Mouse (Mus musculus): ENCODE data around the gene Pold2.

The Pold2 gene

DNA sequence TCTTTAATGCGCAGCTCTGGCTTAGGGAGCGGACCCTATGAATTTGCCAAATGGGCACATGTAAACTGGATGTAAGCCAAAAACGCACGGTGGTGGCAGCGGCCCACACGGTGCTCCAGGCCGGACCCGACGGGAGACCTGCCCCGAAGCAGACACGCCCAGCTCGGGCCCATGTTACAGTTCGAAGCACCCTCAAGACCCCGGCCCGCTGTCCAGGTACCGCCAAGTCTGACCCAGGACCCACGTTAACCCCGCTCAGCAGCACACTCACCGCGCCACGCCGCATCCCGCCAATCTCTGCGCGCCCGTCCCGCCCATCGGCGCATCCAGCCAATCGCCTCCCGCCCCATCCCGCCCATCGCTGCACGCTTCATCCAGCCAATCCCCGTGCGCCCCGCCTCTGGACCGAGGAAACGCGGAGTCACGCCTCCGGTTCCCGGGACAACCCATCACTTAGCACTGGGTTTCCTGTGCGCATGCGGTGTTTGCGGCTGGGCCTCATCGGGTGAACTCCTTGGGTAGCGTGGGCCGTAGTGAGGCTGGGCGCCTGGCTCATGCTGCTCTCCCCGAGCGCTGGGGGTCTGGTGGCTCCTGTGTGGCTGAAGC is at the start of gene Pold2:
Gene Pold2 (minus strand): TSS at position 372 of the 606 bp plus-strand sequence.
- CTCF ChIA-PET: no interaction called here

DNA sequence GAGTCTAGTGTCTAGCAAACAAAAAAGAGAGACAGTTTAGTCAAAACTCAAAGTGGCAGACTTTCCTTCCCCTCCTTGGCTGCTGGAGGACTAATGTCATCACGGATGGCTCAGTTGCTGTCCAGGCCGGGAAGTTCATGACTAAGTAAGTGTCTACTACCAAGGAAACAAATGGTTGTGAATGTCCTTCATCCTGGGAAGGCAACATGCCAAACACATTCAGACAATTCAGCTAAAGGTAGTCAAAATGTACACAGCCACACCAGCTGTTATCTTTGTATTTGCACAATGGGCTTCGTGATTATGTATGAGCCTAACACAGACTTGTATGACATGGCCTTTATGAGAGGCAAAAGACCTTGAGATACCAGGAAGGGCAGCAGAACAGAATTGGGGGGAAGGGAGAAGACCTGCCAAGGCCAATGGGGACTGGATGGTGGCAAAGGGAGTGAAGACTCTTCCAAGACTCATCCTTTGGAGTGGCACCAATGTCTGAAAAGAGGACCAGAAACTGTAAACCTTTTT is 48.7 kb upstream of the Pold2 start:
- CTCF ChIA-PET: no interaction called here

DNA sequence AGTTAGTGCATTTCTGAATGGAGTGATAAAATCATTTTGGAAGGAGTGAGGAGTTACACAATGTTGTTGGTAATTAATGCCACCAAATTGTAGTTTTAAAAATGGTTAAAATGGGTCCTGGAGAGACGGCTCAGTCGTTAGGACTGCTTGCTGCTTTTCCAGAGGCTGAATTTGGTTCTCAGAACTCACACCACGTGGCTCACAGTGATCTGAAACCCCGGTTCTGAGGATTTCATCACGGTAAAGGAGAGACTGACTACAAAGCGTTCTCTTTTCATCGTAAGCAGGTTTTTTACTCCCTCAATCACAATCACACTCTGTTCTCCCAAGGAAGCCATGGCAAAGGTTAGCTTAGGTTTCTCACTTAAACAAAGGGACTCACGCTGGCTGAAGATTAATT is 46.6 kb upstream of the Pold2 start:
- CTCF ChIA-PET: no interaction called here

DNA sequence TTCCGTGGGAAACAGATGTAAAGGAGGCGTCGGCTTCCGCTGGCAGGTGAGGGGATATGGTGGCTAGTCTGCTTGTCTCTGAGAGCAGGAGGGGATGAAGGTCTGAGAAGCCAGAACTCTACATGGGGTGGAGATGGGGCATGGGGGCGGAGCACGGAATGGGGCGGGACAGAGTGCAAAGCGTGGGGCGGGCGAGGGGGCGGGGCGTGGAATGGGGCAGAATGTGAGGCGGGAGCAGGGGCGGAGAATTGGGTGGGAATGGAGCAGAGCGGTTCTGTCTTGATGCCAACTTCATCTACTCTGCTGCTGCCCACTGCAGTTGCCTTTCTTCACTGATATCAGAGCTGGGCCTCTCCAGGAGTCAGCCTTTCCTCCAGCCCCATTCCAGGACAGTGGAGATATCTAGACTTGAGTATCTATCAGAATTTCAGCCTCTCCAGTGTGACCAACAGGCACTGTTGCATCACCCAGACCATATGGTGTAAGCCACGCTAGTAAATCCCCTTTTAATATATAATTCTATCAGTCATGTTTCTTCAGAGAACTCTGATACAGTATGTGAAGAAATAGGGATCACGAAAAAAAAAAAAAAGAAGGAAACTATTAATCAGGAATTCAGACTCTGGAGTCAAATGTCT is 42.4 kb upstream of the Pold2 start:
- CTCF ChIA-PET: interaction anchor here (0.7 kb wide), 2 partner anchors 28 to 72 kb away, joined by 3 to 7 read pairs; no protein-coding TSS in a partner anchor

DNA sequence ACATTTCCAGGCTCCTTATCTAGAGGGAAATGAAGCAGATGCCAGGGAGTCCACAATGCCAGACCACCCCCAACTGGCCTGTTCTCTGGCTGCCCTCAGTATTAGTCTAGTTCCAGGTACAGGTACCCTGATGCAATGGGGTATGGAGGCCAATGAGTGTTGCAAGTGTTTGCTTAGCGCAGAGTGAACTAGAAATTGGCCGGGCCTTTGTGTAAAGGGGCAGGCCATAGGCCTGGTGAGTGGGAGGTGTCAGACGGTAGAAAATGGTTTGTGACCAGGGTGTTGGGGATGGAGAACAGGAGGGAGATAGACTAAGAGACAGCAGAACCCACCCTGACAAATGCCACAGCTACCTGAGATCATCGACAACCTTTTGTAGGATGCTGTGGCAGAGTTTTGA is 41.5 kb upstream of the Pold2 start:
- CTCF ChIA-PET: no interaction called here

- CTCF ChIA-PET: no interaction called here
Observed at GRCm38 (mm10) chr11:5918111-5918510, 40.0 kb upstream of the Pold2 start.

- CTCF ChIA-PET: interaction anchor here (0.6 kb wide), 1 partner anchor 9 kb away, joined by 6 read pairs; no protein-coding TSS in a partner anchor
Observed at GRCm38 (mm10) chr11:5916178-5916548, 38.1 kb upstream of the Pold2 start.

DNA sequence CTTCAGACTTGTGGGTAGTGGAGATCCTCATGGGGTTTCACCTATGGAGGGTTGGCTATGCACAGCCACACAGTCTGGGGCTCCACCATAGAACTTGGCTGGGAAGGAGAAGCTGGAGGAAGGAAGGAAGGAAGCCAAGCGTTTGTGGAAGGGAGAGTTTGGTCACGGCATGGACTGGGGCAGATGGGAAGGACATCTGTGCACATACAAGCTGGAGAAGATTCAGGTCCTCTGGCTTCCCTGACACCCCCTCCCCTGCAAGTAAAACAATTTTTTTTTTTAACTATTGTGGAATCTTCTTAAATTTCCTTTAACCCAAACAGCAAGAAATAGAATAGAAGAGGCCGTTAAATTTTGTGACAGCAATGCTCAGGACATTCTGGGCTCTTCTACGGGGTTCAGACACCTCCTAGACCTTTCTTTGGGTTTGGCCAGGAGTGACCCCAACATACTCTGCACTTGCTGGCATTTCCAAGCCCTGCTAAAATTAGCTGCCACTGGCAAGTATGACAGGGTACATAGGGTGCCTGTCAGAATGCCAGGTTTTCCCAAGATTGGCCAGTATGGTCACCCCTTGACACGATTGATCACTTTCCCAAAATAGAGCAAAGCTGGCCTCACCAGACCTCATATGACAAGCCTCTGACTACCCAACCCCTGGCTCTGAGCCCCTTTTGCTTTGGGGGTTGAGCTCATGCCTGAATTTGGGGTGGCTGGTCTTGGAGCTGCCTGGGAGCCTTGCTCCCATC is 37.5 kb upstream of the Pold2 start:
- CTCF ChIA-PET: interaction anchor here (0.6 kb wide), 1 partner anchor 10 kb away, joined by 6 read pairs; no protein-coding TSS in a partner anchor

DNA sequence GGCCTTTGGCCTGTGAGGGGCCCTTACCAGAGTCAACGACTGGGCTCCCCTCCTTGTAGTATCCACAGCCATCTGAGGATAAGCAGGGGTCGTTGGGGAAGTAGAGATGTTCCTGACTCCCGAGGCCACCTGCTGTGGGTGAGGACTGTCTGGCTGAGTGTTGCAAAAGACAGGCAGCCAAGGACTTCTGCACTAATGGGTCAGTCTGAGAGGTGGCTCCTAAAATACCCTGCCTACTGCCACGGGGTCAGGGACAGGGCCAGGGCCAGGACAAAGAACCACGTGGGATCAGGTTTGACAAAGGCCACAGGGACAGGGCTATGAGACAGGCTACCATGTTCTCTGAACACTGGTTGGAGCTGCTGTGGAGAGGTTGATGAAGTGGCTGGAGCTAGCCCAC is 36.8 kb upstream of the Pold2 start:
- CTCF ChIA-PET: no interaction called here

DNA sequence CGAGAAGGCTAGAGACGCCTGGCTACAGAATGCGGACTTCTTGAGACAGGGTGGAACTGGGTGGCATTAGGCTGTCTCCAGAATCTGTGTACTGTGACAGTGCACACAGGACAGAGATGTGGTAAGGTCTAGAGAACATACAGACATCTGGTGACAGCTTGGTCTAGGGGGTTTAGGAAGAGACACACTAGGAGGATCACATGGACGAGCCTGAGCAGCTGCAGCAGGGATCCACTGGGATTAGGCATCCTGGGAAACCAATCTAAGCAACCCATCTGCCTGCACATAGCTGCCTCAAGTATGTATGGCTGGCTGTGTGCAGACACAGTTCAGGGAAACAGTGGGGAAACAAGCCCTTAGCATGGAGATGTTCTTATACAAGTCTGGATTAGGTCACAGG is 35.8 kb upstream of the Pold2 start:
- CTCF ChIA-PET: no interaction called here

DNA sequence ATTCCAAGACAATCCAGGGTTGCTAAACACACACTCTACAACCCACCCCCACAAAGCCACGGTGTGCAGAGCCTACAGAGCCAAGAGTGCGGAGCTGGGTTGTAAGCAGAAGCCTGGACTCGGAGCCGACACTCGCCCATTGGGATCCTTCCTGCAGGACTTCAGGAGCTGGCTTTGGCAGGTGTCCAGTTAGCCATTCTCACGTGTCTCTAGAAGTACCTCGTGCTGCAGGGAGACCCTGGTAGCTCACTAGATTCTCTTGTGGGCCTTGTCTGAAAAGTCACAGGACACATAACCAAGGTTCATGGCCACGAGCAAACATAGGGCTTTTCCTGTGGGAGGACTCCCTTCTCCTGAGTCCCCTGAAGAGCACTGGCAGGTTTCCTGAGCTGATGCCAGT is 35.2 kb upstream of the Pold2 start:
- CTCF ChIA-PET: interaction anchor here (0.5 kb wide), 2 partner anchors 39 to 243 kb away, joined by 4 to 12 read pairs; no protein-coding TSS in a partner anchor

DNA sequence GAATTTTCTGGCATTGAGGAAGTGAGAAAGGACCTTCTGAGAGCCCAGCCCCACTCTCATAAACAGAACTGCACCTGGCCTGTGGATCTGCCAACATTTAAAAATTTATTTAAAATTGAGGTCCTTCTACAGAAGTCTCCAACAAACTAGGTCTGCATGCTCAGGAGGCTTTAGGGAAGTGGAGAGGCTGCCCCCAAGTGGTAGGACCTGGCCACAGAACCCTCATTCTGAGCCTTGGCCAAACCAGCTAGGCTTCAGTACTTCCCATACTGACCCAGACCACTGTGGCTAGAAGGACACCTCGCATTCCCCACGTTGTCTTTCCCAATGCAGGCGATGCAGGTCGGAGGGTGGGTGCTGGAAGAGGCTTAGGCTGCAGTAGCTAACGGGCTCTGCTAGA is 34.5 kb upstream of the Pold2 start:
- CTCF ChIA-PET: no interaction called here

DNA sequence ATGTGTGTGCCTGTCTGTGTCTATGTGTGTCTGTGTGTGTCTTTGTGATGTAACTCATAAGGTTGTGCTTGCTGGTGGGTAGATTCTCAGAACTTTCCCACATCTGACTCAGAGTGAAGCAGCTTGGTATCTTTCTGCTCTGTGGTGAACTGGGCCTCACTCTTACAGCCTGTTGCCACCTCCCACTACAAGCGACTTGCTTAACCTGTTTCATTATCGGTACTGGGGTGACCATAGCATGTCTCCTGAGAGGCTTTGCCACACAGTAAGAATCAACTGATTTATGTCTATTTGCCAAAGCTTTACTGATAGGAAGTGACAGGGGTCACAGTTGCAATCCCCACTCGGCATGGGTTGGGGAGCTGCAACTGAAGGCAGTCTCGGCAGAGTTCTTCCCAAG is 30.6 kb upstream of the Pold2 start:
- CTCF ChIA-PET: interaction anchor here (0.5 kb wide), 2 partner anchors 29 to 94 kb away, joined by 3 to 11 read pairs; no protein-coding TSS in a partner anchor

- CTCF ChIA-PET: interaction anchor here (0.6 kb wide), 1 partner anchor 17 kb away, joined by 3 read pairs; no protein-coding TSS in a partner anchor
Observed at GRCm38 (mm10) chr11:5907096-5907495, 29.0 kb upstream of the Pold2 start.

GRCm38 (mm10) chr11:5905778-5906518 is 27.9 kb upstream of the Pold2 start:
- CTCF ChIA-PET: interaction anchor here (0.5 kb wide), 1 partner anchor 79 kb away, joined by 9 read pairs; no protein-coding TSS in a partner anchor

DNA sequence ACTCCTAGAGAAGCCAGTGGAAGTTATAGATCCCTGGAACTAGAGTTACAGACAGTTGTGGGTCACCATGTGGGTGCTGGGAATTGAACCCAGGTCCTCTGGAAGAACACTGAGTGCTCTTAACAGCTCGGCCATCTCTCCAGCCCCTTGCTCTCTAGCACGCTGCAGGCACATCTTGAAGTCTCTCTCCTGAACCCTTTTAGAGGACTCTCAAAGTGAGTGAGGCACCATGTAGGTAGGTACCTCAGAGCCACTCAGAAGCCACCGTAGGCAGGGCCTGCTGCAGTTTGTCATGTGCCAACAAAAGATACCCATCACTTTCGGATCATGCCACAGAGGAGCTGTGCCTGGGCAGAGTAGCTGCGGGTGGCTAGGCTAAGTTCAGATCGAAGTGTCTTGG is 26.8 kb upstream of the Pold2 start:
- CTCF ChIA-PET: no interaction called here

- CTCF ChIA-PET: no interaction called here
Observed at GRCm38 (mm10) chr11:5904357-5904756, 26.3 kb upstream of the Pold2 start.

- CTCF ChIA-PET: no interaction called here
Observed at GRCm38 (mm10) chr11:5903844-5904243, 25.8 kb upstream of the Pold2 start.

DNA sequence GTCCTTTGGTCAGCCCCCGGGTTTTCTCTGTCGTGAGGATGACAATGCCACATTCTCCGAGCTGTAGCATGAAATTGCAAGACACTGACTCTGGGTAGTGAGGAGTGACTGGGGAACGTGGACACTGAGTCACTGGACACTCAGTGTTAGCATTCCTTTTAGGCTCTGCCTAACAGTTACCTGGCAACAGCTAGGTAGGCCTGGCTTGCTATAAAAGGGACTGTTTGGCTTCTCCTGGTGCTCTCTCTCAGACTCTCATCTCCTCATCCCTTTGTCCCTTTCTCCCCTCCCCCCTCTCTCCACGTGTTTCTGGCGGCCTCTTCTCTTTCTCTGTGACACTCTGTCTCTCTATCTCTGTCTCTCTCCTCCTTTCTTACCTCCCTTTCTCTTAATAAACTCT is 24.3 kb upstream of the Pold2 start:
- CTCF ChIA-PET: no interaction called here

- CTCF ChIA-PET: no interaction called here
Observed at GRCm38 (mm10) chr11:5901950-5902349, 23.9 kb upstream of the Pold2 start.

DNA sequence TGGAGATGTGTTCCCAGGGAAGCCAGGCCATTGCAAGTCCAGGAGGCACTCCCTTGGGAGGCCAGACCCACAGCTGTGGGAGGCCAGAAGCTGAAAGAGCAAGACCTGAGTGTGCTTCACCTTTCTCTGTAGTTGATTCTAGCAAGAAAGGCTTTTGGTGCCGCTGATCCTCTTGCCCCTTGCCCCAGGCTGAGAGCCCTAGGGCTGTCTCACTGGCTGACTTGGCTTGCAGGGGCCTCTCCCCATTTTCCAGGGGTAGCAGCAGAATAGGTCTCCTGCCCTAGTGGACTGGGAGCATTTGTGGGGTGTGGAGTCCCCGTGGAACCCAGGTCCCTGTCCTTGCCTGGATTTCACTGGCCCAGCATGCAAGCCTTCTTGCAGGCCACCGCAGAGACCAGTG is 23.2 kb upstream of the Pold2 start:
- CTCF ChIA-PET: no interaction called here

- CTCF ChIA-PET: no interaction called here
Observed at GRCm38 (mm10) chr11:5899286-5899685, 21.2 kb upstream of the Pold2 start.

All from spleen, embryonic (tissue).